Mouse (Mus musculus): ENCODE results near the gene Gzmf.
"Not testable (repeated sequence)": the region's sequence is repeated elsewhere in the genome, so short reads cannot be mapped to it uniquely, and the experiment has no call there.

Gene Gzmf

GRCm38 (mm10) chr14:56211317-56211716, at the start of gene Gzmf:
TSS of gene Gzmf (minus strand) at chr14:56211417.
- no peak for DNase-seq (ENCODE audit: low read depth, low spot score)

GRCm38 (mm10) chr14:56240409-56240808, 29.2 kb upstream of the Gzmf start:
- DNase-seq (ENCODE audit: low read depth, low spot score): no peak

GRCm38 (mm10) chr14:56234556-56234955, 23.3 kb upstream of the Gzmf start, which contains the start of gene Gzmc:
TSS of gene Gzmc (minus strand) at chr14:56234656.
- DNase-seq (ENCODE audit: low read depth, low spot score): no peak

- no peak for DNase-seq (ENCODE audit: low read depth, low spot score)
Observed at GRCm38 (mm10) chr14:56205613-56206012, 5.6 kb downstream of the Gzmf start.

GRCm38 (mm10) chr14:56205021-56205420, 6.2 kb downstream of the Gzmf start:
- DNase-seq (ENCODE audit: low read depth, low spot score): not testable (repeated sequence)

GRCm38 (mm10) chr14:56203975-56204374, 7.2 kb downstream of the Gzmf start:
- DNase-seq (ENCODE audit: low read depth, low spot score): peak; percentile 25

- DNase-seq (ENCODE audit: low read depth, low spot score): no peak
Observed at GRCm38 (mm10) chr14:56186946-56187345, 24.3 kb downstream of the Gzmf start.

- no peak for DNase-seq (ENCODE audit: low read depth, low spot score)
Observed at GRCm38 (mm10) chr14:56186521-56186920, 24.7 kb downstream of the Gzmf start.

- not testable (repeated sequence) for DNase-seq (ENCODE audit: low read depth, low spot score)
Observed at GRCm38 (mm10) chr14:56177651-56178050, 33.6 kb downstream of the Gzmf start.

- DNase-seq (ENCODE audit: low read depth, low spot score): no peak
Observed at GRCm38 (mm10) chr14:56174499-56174898, 36.7 kb downstream of the Gzmf start, which contains the start of gene Gzmn. TSS of gene Gzmn (minus strand) at chr14:56174599.

GRCm38 (mm10) chr14:56173396-56173795, 37.8 kb downstream of the Gzmf start:
- DNase-seq (ENCODE audit: low read depth, low spot score): no peak

- no peak for DNase-seq (ENCODE audit: low read depth, low spot score)
Observed at GRCm38 (mm10) chr14:56172744-56173143, 38.5 kb downstream of the Gzmf start.

- no peak for DNase-seq (ENCODE audit: low read depth, low spot score)
Observed at GRCm38 (mm10) chr14:56168009-56168408, 43.2 kb downstream of the Gzmf start.

GRCm38 (mm10) chr14:56162109-56162508, 49.1 kb downstream of the Gzmf start:
- no peak for DNase-seq (ENCODE audit: low read depth, low spot score)

GRCm38 (mm10) chr14:56159479-56159878, 51.7 kb downstream of the Gzmf start, which contains the start of gene Gzmg:
TSS of gene Gzmg (minus strand) at chr14:56159579.
- not testable (repeated sequence) for DNase-seq (ENCODE audit: low read depth, low spot score)

GRCm38 (mm10) chr14:56155340-56155739, 55.9 kb downstream of the Gzmf start:
- DNase-seq (ENCODE audit: low read depth, low spot score): no peak
